Mouse (Mus musculus): ENCODE measurements around the gene Mnat1.

- TF ChIP-seq CTCF (conservative IDR thresholded peaks at IDR 0.05; ENCODE audit: low read length) (no peak), POU5F1 (IDR thresholded peaks at IDR 0.05; ENCODE audit: borderline replicate concordance, low read length) (no peak), NANOG (IDR thresholded peaks at IDR 0.05; ENCODE audit: borderline replicate concordance, low read length) (no peak)
These were observed 135.8 kb downstream of the Mnat1 start for GRCm38 (mm10) chr12:73259269-73259668.

Data from E14TG2a.4 (cell line).